Mouse (Mus musculus): Measurements from ENCODE around the gene H2-Q10.

Gene H2-Q10

GRCm38 (mm10) chr17:35514756-35515155 is 44.9 kb downstream of the H2-Q10 start:
- DNase-seq (ENCODE audit: low spot score) = no peak

- no peak for DNase-seq (ENCODE audit: low spot score)
These were observed 46.2 kb downstream of the H2-Q10 start for GRCm38 (mm10) chr17:35515911-35516640.

GRCm38 (mm10) chr17:35516652-35517500 is 47.0 kb downstream of the H2-Q10 start, which contains the start of the genes Tcf19 and Cchcr1:
Gene Tcf19 (minus strand): TSS chr17:35516824.
Gene Cchcr1 (plus strand): TSS chr17:35517100.
- peak; percentile 92 for DNase-seq (ENCODE audit: low spot score)

GRCm38 (mm10) chr17:35517526-35517925 is 47.6 kb downstream of the H2-Q10 start:
- DNase-seq (ENCODE audit: low spot score) = no peak
